Mouse (Mus musculus) testis, adult 2 months (tissue): Measurements from ENCODE around the gene Ctdsp2.

ENCODE experiments used
- CTCF ChIP-seq: fragments of 200-500 bp; IDR thresholded peaks from 2 replicates; pipeline ENCODE4 v1.5.1; 2012; ENCODE audit warnings: low read depth, mild to moderate bottlenecking, inconsistent platforms, low read length, moderate library complexity; ENCODE audit not compliant: control insufficient read depth, insufficient read depth, insufficient replicate concordance
- POLR2A ChIP-seq: fragments of 200-500 bp; IDR thresholded peaks from 2 replicates; pipeline ENCODE4 v1.6.1; 2012; ENCODE audit warnings: low read depth, mild to moderate bottlenecking, inconsistent platforms, low read length, moderate library complexity; ENCODE audit not compliant: control insufficient read depth

DNA sequence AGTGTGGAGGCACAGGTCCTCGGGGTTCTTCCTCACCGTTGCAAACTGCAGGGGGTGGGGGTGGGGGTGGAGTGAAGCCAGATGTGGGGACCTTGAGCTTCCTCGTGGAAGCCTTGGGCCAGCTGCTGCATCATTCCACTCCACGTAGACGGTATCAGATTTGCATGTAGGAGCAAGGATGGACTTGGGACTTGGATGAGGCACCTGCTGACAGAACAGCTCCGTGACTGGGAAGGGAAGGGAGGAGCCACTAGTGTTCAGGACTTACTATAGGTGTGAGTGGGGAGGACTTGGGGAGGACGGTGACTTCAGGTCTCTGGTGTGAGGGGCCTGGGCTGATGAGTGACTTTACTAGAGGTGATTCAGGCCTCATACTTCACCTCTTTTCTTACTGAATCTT, 5.5 kb upstream of the Ctdsp2 start:
- TF ChIP-seq POLR2A (no peak), CTCF (no peak)
